Mouse (Mus musculus): ENCODE measurements around the gene Olfr1254.

DNA sequence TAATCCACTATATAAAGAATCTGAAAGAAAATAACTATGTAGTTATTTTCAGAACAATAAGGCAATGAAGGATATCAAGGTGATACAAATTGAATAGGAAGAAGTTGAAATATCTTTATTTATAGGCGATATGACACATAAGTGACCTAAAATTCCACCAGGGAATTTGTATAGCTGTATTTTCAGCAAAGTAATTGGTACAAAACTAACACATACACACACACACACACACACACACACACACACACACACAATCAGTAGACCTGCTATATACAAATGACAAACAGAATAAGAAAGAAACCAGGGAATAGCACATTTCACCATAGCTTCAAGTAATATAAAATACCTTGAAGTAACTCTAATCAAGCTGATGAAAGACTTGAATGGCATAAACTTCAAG lies 26.8 kb upstream of the Olfr1254 start:
- no peak for TF ChIP-seq CTCF (IDR thresholded peaks at IDR 0.05)
- no peak for TF ChIP-seq EP300 (IDR thresholded peaks at IDR 0.05)
